Mouse (Mus musculus): ENCODE measurements around the gene Rnf212. TPM values are rescaled to one million over a fixed set of nuclear protein-coding genes. Genes with fewer than 3 reads are reported as not detected.

The Rnf212 gene
- total RNA-seq, 2 experiments from 2014 or later, result not detected

DNA sequence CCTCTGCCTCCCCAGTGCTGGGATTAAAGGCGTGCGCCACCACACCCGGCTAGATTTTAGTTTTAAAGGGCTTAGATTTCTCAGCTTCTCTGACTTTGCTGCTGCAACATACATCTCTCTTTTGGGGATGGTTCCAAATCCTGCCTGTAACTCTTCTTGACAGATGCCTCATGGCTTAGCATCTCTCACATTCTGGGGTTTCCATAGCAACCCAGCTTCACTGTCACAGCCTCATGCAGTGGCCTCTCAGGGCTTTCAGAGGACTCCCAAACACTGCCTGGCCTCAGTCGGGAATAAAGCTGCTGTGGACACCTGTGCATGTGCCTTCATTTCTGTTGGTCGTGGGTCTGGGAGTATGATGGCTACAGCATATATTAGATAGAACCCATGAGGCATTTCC lies 85.7 kb downstream of the Rnf212 start:
- intact Hi-C loops (cut with DNase I), result no loop called here
- DNase-seq (ENCODE audit: extremely low spot score in 1 of 2, low spot score in 2 of 2), result no peak

DNA sequence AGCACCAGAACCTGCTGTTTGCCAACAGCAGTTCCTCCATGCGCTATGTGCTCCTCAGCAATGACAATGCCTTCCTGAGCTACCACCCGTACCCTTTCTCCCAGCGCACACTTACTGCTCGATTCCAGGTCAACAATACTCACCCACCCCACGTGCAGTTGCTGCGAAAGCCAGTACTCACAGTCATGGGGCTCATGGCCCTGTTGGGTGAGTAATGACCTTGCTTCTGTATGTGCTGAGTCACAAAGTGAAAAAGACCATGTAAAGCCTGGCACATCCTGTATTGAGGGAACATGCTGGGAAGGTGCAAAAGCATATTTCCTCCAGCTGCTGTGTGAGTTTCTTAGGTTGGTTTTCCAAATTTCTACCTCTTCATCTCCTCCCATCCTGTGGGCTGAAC lies 93.9 kb downstream of the Rnf212 start:
- DNase-seq (ENCODE audit: extremely low spot score in 1 of 2, low spot score in 2 of 2), result no peak
- intact Hi-C loops (cut with DNase I), result no loop called here

DNA sequence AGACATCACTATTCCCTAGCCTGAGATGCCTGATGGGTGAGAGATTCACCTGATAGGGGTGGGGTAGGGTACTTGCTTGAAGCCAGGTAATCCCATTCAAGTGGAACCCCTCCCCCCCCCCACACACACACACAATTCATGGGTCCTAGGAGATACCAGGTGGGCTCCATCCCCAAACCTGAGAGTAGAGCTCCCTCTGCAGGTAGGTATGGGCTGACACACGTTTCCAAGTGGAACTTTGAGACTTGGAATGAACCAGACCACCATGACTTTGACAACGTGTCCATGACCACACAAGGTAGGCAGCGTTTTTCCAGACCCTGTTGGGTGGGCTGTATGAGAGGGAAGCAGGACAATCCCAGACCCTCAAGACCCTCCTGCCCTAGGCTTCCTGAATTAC lies 94.9 kb downstream of the Rnf212 start:
- intact Hi-C loops (cut with DNase I), result no loop called here
- no peak for DNase-seq (ENCODE audit: extremely low spot score in 1 of 2, low spot score in 2 of 2)

Other genes with a start within 250 kb of the Rnf212 start
- gene Cplx1, start 225.0 kb downstream of the Rnf212 start, total RNA-seq (2021), result 100 to 1,000 TPM; 381 to 412 TPM
- 10 to 100 TPM; 88.2 to 97.3 TPM for gene Gak, start 145.2 kb downstream of the Rnf212 start, total RNA-seq (2021)
- 10 to 100 TPM; 36.9 to 38.7 TPM for gene Tmem175, start 145.2 kb downstream of the Rnf212 start, total RNA-seq (2021)
- gene Idua, start 114.7 kb downstream of the Rnf212 start, total RNA-seq (2021), result 1 to 10 TPM; 6.7 to 8.2 TPM
- 10 to 100 TPM; 52.6 to 54.6 TPM for gene Dgkq, start 105.3 kb downstream of the Rnf212 start, total RNA-seq (2021)
- gene Slc26a1, start 99.4 kb downstream of the Rnf212 start, total RNA-seq (2021), result 1 to 10 TPM; 2.6 to 2.8 TPM
- 10 to 100 TPM; 12.5 to 16.2 TPM for gene Fgfrl1, start 82.6 kb downstream of the Rnf212 start, total RNA-seq (2021)
- gene Tmed11, start 20.4 kb upstream of the Rnf212 start, total RNA-seq (2021), result not detected
- not detected for gene Vmn2r8, start 33.9 kb upstream of the Rnf212 start, total RNA-seq (2021)
- not detected for gene Vmn2r9, start 77.6 kb upstream of the Rnf212 start, total RNA-seq (2021)
- not detected for gene Vmn2r10, start 231.5 kb upstream of the Rnf212 start, total RNA-seq (2021)

Data from left cerebral cortex, postnatal 10 days (tissue).